Mouse (Mus musculus) cerebellum, adult 18-20 months (tissue): Measurements from ENCODE around the gene P4htm.
"Not testable (repeated sequence)": the region's sequence is repeated elsewhere in the genome, so short reads cannot be mapped to it uniquely, and the experiment has no call there.

Source experiments
- DNase-seq, 2 experiments: peaks; one replicate each; pipeline ENCODE4 v3.0.0; 2021

The P4htm gene

GRCm38 (mm10) chr9:108596998-108597764, at the start of gene P4htm:
P4htm (minus strand) TSS chr9:108597667.
- DNase-seq: peak; percentile 82 to 87

- DNase-seq: no peak
These were observed 42.4 kb upstream of the P4htm start for GRCm38 (mm10) chr9:108639825-108640224.

DNA sequence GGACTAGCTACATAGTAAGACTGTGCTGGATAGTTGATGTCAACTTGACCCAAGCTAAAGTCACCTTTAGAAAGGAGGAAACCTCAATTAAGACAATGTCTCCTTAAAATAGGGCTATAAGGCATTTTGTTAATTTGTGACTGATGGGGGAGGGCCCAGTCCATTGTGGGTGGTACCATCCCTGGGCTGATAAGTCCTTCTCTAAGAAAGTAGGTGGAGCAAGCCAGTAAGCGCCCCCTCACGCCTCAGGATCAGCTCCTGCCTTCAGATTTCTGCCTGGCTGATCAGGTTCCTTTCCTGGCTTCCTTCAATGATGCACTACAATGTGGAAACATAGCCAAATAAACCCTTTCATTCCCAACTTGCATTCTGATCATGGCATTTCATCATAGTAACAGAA, 37.9 kb upstream of the P4htm start:
- no peak for DNase-seq

DNA sequence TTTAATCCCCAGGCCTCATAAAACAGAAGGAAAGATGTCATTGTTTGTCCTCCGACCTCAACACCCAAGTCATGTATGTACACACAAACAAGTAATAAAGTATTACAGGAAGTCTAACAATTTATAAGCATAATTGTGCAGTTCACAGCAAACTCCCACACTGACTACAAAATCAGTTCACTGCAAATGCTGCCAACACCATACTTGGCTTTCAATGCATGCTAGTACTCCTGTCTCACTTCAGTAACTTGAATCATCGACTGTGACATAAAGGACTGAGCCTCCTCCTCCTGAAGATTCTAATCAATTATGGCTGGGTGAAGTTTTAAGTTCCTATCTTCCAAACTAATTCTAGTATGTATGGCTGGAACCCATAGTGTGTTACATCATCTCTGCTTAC, 36.4 kb upstream of the P4htm start:
- DNase-seq: no peak

DNA sequence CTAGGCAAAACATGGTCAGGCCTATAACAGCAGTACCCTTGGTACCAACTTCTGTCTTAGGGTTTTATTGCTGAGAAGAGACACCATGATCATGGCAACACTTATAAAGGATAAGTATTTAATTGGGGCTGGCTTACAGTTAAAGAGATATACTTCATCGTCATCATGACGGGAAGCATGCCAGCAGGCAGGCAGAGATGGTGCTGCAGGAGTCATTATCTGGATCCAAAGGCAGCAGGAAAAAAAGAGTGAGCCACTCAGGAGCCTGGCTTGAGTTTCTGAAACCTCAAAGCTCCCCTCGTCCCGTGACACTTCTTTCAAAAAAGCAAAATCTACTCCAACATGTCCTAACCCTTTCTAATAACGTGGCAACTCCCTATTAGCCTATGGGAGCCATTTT, 34.9 kb upstream of the P4htm start:
- DNase-seq: no peak

- no peak for DNase-seq
These were observed 34.3 kb upstream of the P4htm start for GRCm38 (mm10) chr9:108631631-108632256.

DNA sequence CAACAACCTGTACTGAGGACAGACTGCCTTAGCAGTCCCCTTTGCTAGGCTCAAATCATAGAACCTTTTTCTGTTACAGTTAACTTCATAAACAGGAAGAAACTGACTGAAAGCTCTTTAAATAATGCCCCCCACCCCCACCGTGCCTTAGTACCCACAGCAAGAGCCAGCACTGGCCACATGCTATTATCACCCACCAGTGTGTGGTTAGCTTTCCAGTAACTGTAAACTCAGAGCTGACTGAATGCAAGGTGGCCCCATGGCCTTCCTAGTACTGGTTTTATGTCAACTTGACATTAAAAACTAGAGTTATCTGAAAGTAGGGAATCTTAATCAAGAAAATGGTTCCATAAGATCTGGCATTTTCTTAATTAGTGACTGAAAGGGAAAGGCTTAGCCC, 33.2 kb upstream of the P4htm start:
- no peak for DNase-seq

GRCm38 (mm10) chr9:108628141-108628540, 30.7 kb upstream of the P4htm start:
- no peak for DNase-seq

GRCm38 (mm10) chr9:108626498-108626897, 29.0 kb upstream of the P4htm start:
- DNase-seq: no peak

DNA sequence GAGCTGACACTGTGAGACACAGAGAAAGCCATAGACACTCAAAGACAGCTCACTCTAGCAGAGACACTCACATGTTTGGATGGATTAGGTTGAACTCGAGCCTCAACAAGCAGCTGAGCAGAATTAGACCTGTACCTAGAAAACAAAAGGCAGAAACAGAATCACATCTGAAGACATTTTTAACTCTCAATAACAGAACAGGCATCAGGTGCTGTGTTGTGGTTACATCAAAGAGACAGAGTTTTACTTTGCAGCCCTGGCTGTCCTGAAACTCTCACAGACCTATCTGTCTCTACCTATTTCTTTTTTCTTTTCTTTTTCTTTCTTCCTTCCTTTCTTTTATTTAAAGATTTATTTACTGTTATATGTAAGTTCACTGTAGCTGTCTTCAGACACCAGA, 19.8 kb upstream of the P4htm start:
- no peak for DNase-seq

GRCm38 (mm10) chr9:108611488-108611887, 14.0 kb upstream of the P4htm start:
- DNase-seq: no peak

GRCm38 (mm10) chr9:108608889-108609288, 11.4 kb upstream of the P4htm start:
- DNase-seq: no peak

GRCm38 (mm10) chr9:108607929-108608328, 10.5 kb upstream of the P4htm start:
- not testable (repeated sequence) for DNase-seq

GRCm38 (mm10) chr9:108601986-108602385, 4.5 kb upstream of the P4htm start:
- no peak for DNase-seq

DNA sequence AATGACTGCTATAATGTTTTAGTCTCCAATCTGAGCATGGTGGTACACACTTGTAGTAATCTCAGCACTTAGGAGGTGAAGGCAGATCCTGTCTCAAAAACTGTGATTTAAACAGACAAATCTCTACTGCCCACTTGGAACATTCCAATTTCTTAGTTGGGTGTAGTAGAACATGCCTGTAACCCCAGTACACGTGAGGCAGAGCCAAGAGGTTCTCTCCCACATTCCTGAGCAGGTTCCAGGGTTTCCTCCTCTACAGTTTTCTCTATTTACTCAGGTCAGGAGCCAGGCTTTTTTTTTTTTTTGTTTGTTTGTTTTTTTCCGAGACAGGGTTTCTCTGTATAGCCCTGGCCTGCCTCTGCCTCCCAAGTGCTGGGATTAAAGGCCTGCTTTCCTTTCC, 2.5 kb upstream of the P4htm start:
- DNase-seq: no peak

GRCm38 (mm10) chr9:108599021-108599566, 1.6 kb upstream of the P4htm start:
- no peak for DNase-seq

DNA sequence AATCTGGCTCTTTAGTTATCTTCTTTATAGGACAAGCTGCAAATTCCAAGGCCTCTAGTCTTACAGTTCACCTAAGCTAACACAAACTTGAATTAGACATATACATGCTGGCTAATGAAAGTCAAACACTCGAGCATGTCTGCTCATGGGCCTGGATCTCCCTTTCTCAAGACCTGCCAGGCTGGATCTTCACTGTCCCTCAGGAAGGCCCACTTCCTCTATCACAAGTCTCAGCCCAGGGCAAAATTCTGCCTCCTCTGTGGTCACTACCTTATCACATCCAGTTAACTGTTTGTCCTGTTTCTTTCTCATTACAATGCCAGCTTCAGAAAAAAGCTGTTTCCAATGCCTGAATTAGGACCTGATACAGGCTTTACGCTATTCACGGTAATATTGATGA, 3.1 kb downstream of the P4htm start:
- DNase-seq: no peak

GRCm38 (mm10) chr9:108591462-108591861, 6.0 kb downstream of the P4htm start:
- DNase-seq: peak; percentile 61 to 65

DNA sequence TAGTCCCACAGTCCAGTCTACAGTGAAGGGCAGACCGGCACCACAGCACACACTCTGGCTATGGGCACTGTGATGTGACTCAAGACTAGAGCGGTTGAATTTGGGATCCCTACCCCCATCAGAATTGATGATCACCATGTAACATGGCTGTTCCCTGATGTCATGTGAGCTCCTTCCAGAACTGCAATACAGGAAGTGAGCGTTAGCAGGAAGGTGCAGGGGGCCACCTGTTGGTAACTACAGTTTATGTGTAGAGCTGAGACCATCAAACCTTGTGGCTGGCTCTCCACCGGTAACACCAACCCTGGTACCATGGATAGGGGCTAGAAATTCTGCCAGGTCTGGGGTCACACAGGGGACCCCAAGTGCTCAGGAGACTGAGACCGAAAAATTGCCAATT, 8.2 kb downstream of the P4htm start:
- no peak for DNase-seq

GRCm38 (mm10) chr9:108587571-108588180, 9.8 kb downstream of the P4htm start:
- peak; percentile 53 to 75 for DNase-seq

GRCm38 (mm10) chr9:108579344-108579690, 18.1 kb downstream of the P4htm start:
- DNase-seq: no peak

DNA sequence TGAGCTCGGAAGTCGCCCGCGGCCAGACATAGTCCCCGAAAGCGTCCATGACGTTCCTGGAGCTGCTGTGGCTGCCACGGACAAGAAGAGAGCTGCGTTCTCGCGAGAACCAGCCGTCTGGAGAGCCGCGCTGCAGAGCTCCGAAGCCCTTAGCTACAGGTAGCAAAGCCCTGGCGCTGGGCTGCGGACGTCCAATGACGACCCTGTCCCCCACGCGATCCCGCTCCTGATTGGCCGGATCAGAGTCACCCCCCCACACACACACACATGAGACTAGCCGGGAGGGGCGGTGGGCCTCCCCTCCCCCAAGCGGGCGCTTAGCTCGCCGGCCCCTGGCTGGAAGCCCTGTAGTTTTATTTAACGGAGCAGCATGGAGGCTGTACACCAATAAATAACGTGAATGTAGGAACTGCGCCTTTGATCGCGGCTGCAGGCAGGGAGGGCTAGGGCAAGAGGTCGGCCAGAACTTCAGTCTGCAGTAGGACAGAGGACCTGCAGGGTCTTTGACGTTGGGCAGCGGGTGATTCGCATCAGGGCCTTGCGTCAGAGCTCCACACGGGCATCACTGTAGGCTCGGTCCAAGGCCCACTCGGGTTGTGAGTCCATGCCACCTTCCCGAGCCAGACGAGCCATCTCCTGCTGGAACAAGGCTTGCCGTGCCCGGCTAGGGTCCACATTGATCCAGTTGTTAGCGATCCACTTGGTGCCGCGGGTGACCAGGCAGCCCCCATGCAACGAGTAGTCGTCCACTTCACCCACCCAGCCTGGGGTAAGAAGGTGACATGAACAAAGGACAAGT, 18.7 kb downstream of the P4htm start, which contains the start of gene Wdr6:
TSS of gene Wdr6 (minus strand) at position 195 of the 799 bp plus-strand sequence.
- DNase-seq: peak; percentile 82 to 91
